Mouse (Mus musculus) neutrophil, adult 59 days (primary cell): Measurements from ENCODE around the gene Tlk2. TPM values are rescaled to one million over a fixed set of nuclear protein-coding genes. Genes with fewer than 3 reads are reported as not detected.

ENCODE experiments used
- total RNA-seq, 2 experiments: library from RNA; stranded (reverse); gene quantifications; 1 replicate in 1 of 2; 2 replicates in 1 of 2; pipeline ENCODE4 v1.2.4; 2023

Gene Tlk2
- 10 to 100 TPM; 42.1 to 42.9 TPM for total RNA-seq

GRCm38 (mm10) chr11:105178516-105178915 is at the start of gene Tlk2:
Gene Tlk2 (plus strand): TSS chr11:105178807.

GRCm38 (mm10) chr11:105146593-105146992 is 32.0 kb upstream of the Tlk2 start, which contains the start of gene Gm10842:
Gene Gm10842 (plus strand): TSS chr11:105146893.

GRCm38 (mm10) chr11:105292124-105293071 is 113.8 kb downstream of the Tlk2 start, which contains the start of gene Mrc2:
Gene Mrc2 (plus strand): TSS chr11:105292643.

Other genes starting within 250 kb of the Tlk2 start
- not detected for gene Efcab3, start 115.2 kb upstream of the Tlk2 start, total RNA-seq
- 10 to 100 TPM in 1 of 2 experiments, 1 to 10 TPM in 1; 9.5 to 10.2 TPM for gene Mettl2, start 52.4 kb upstream of the Tlk2 start, total RNA-seq
- gene Gm10842, start 31.9 kb upstream of the Tlk2 start, total RNA-seq = not detected
- gene Mrc2, start 113.8 kb downstream of the Tlk2 start, total RNA-seq = under 1 TPM; 0.40 to 1.00 TPM